Mouse (Mus musculus) lung, postnatal 0 days (tissue): ENCODE measurements at regions not wholly inside any gene's neighbourhood (a gene's known extent, or its start where the extent isn't known, plus 50 kb on each side); places are given as distances from the start of the nearest gene placed in this dataset.

Source experiments
- CTCF ChIP-seq: IDR thresholded peaks from 2 replicates; pipeline ENCODE4 v1.5.1; 2016; ENCODE audit warnings: antibody characterized with exemption, mild to moderate bottlenecking
- EP300 ChIP-seq: IDR thresholded peaks from 2 replicates; pipeline ENCODE4 v1.6.1; 2016; ENCODE audit warnings: antibody characterized with exemption, mild to moderate bottlenecking, control low read depth

DNA sequence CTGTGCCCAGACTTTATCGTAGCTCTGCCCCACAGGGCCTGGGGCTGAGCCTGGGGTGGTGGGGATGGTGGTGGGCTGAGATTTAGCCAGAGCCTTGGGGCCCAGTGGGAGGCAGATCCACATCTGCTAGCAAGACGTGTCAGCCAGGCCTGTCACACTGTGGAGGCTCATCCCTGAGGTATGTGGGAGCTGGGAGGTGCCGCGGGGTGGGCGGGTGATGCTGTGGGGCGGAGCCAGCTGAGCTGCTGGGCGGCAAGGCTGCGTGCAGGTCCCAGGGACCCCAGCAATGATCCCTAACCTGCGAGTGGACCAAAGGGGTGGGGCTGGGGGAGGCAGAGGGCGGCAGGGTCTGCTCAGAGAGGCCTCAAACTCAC is 85.2 kb upstream of the Tmem189 start:
- no peak for TF ChIP-seq EP300
- TF ChIP-seq CTCF: no peak
